Mouse (Mus musculus) macrophage (primary cell): ENCODE data around the gene Ube2j1. TPM values are rescaled to one million over a fixed set of nuclear protein-coding genes. Genes with fewer than 3 reads are reported as not detected.

ENCODE experiments used
- H3K27ac ChIP-seq: fragments of 350-480 bp; formaldehyde crosslinking; 2 replicates; pipeline ENCODE4 v1.9.0; 2021
- H3K36me3 ChIP-seq: fragments of 350-480 bp; formaldehyde crosslinking; 2 replicates; pipeline ENCODE4 v1.9.0; 2021; ENCODE audit errors: inconsistent target
- H3K4me3 ChIP-seq: fragments of 350-480 bp; formaldehyde crosslinking; 2 replicates; pipeline ENCODE4 v1.9.0; 2021; ENCODE audit errors: inconsistent target
- H3K79me2 ChIP-seq: fragments of 350-480 bp; formaldehyde crosslinking; 2 replicates; pipeline ENCODE4 v1.9.0; 2021; ENCODE audit errors: inconsistent target
- WGBS: methylation state at CpG from one replicate; pipeline ENCODE4 v1.1.7; 2026; ENCODE audit warnings: inconsistent platforms; ENCODE audit not compliant: missing documents; 5-methylcytosine and 5-hydroxymethylcytosine counted together
- polyA plus RNA-seq: library from polyadenylated mRNA; stranded (reverse); fragments of 250-400 nt; gene quantifications from 3 replicates; pipeline ENCODE4 v1.2.4, GENCODE M21; 2018; ENCODE audit warnings: inconsistent platforms

Ube2j1 gene
- polyA plus RNA-seq, 1 experiment from 2014 or later: 51.3 TPM

- Histone ChIP-seq H3K79me2 (no peaks in the 10 kb centered on the region), H3K36me3 (no peaks in the 10 kb centered on the region), H3K4me3 (no peak overlapping the region), H3K27ac (no peak overlapping the region)
- 32% methylated on average over 11 of the region's 11 CpGs for WGBS
Measured at GRCm38 (mm10) chr4:33072526-33073161, 41.4 kb downstream of the Ube2j1 start.

GRCm38 (mm10) chr4:33074406-33074805 lies 43.2 kb downstream of the Ube2j1 start:
- Histone ChIP-seq H3K4me3 (no peak overlapping the region), H3K79me2 (no peaks in the 10 kb centered on the region), H3K36me3 (no peaks in the 10 kb centered on the region), H3K27ac (no peak overlapping the region)
- WGBS: 91% methylated on average over 4 of the region's 4 CpGs

GRCm38 (mm10) chr4:33074851-33075250 lies 43.6 kb downstream of the Ube2j1 start:
- no peaks in the 10 kb centered on the region for H3K79me2 ChIP-seq
- H3K27ac ChIP-seq: no peak overlapping the region
- H3K4me3 ChIP-seq: no peak overlapping the region
- 95% methylated on average over 5 of the region's 5 CpGs for WGBS
- H3K36me3 ChIP-seq: no peaks in the 10 kb centered on the region

GRCm38 (mm10) chr4:33075776-33076524 lies 44.7 kb downstream of the Ube2j1 start:
- 69% methylated on average over 5 of the region's 5 CpGs for WGBS
- Histone ChIP-seq H3K27ac (no peak overlapping the region), H3K36me3 (no peaks in the 10 kb centered on the region), H3K4me3 (no peak overlapping the region), H3K79me2 (no peaks in the 10 kb centered on the region)

- Histone ChIP-seq H3K36me3 (no peaks in the 10 kb centered on the region), H3K27ac (no peak overlapping the region), H3K4me3 (no peak overlapping the region), H3K79me2 (no peaks in the 10 kb centered on the region)
- WGBS: 93% methylated on average over 9 of the region's 11 CpGs
Measured at GRCm38 (mm10) chr4:33077161-33077560, 45.9 kb downstream of the Ube2j1 start.

- Histone ChIP-seq H3K36me3 (no peaks in the 10 kb centered on the region), H3K4me3 (no peak overlapping the region), H3K27ac (no peak overlapping the region), H3K79me2 (no peaks in the 10 kb centered on the region)
- WGBS: 83% methylated on average over 8 of the region's 8 CpGs
Measured at GRCm38 (mm10) chr4:33077724-33078123, 46.5 kb downstream of the Ube2j1 start.

- H3K36me3 ChIP-seq: no peaks in the 10 kb centered on the region
- no peak overlapping the region for H3K4me3 ChIP-seq
- no peak overlapping the region for H3K27ac ChIP-seq
- H3K79me2 ChIP-seq: no peaks in the 10 kb centered on the region
- 96% methylated on average over 3 of the region's 3 CpGs for WGBS
Measured at GRCm38 (mm10) chr4:33078492-33078891, 47.3 kb downstream of the Ube2j1 start.

GRCm38 (mm10) chr4:33099118-33099694 lies 68.0 kb downstream of the Ube2j1 start:
- no peaks in the 10 kb centered on the region for H3K36me3 ChIP-seq
- H3K4me3 ChIP-seq: no peak overlapping the region
- H3K27ac ChIP-seq: no peak overlapping the region
- H3K79me2 ChIP-seq: no peaks in the 10 kb centered on the region
- WGBS: 45% methylated on average over 6 of the region's 6 CpGs

Other genes with a start within 250 kb of the Ube2j1 start
- 44.4 to 56.9 TPM (median 53.5 TPM) in 3 replicates for gene Lyrm2, start 231.2 kb upstream of the Ube2j1 start, polyA plus RNA-seq
- gene Ankrd6, start 80.6 kb upstream of the Ube2j1 start, polyA plus RNA-seq: 0.06 to 0.14 TPM in 2 of 3 replicates, not detected in the other
- 17.5 to 41.3 TPM (median 29.9 TPM) in 3 replicates for gene Rragd, start 48.4 kb upstream of the Ube2j1 start, polyA plus RNA-seq
- gene Gabrr2, start 31.6 kb downstream of the Ube2j1 start, polyA plus RNA-seq: not detected in 3 replicates
- not detected in 3 replicates for gene Gabrr1, start 101.1 kb downstream of the Ube2j1 start, polyA plus RNA-seq
- gene Pm20d2, start 158.3 kb downstream of the Ube2j1 start, polyA plus RNA-seq: not detected in 3 replicates
- gene Srsf12, start 177.6 kb downstream of the Ube2j1 start, polyA plus RNA-seq: not detected in 3 replicates